Mouse (Mus musculus): ENCODE measurements at regions not wholly inside any gene's neighbourhood (a gene's known extent, or its start where the extent isn't known, plus 50 kb on each side); places are given as distances from the start of the nearest gene placed in this dataset.
A peak's percentile ranks its signal among the peaks of the same experiment; 100 is the strongest.

DNA sequence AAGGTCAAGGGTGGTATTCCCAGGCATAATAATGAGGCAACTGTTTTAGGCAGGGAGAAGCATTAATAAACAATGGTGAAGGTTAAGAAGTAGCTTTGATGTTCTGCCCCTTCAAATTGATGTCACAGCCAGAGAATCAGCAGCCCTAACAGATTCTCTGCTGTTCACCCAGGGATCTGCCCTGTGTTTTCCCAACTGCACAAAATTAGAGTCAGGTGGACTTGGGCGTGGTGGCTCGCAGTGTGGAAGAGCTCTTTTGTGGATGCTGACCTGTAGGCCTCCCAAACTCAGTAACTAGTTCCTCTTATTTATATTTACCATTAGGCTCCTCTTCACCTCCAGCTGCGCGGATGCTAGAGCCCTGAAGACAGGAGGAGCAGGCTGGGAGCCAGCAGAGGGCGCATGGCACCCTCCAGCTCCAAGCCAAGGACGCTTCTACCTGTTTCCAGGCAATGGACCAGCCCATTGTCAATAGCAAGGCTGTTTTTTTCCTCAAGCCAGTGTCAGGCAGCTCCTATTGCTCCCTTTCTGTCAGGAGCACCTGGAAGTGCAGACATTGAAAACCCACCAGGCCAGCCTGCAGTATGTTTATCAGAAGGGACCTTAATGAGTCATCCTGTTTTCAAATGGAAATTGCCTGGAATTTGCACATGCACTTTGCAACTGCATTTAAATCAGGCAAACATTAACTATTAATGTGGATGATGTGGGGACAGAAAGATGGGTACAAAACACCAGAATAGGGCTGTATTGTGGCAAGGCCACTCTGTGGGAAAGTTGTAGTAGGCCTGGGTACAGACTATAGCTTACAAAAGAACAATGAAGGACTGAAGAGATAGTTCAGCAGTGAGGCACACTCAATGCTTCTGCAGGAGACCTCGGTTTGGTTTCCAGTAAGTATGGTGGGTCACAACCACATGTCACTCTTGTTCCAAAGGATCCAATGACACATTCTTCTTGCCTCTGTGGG lies 328.4 kb downstream of the Bckdhb start:
- no peak overlapping the region for H3K4me2 ChIP-seq (ENCODE audit: insufficient read depth, low read depth, poor library complexity, severe bottlenecking)
- H3K9me3 ChIP-seq (replicated peaks; ENCODE audit: low read length), result no peaks in the 10 kb centered on the region
- no peaks in the 10 kb centered on the region for H3K27me3 ChIP-seq (replicated peaks)
- dilution Hi-C loops (cut with MboI; ENCODE audit: extremely low pct_ligation_motif_present, extremely low pct_unique_long_range_greater_than_20kb, low sequenced_read_pairs) (no loop called here), in situ Hi-C loops (cut with MboI; ENCODE audit: low pct_ligation_motif_present, low pct_unique_long_range_greater_than_20kb, low sequenced_read_pairs) (no loop called here)
- H3K27ac ChIP-seq (ENCODE audit: insufficient read depth, low read depth), result no peak overlapping the region
- H3K9ac ChIP-seq (ENCODE audit: insufficient read depth, low read depth), result no peak overlapping the region
- H3K4me3 ChIP-seq (replicated peaks in 1 of 3; ENCODE audit: low read depth in 2 of 3, low read length in 2 of 3, poor library complexity in 1 of 3), result no peak overlapping the region
- H3K79me2 ChIP-seq (replicated peaks; ENCODE audit: control insufficient read depth, extremely low read depth, insufficient read depth, poor library complexity, severe bottlenecking), result no peaks in the 10 kb centered on the region
- TF ChIP-seq TBP (conservative IDR thresholded peaks at IDR 0.05; ENCODE audit: low read depth, low read length) (no peak), CTCF (conservative IDR thresholded peaks at IDR 0.05 in 1 of 2, IDR thresholded peaks at IDR 0.05 in 1 of 2; ENCODE audit: low read depth in 2 of 2, low read length in 2 of 2) (peak; percentile 45 to 77; a peak in 3 of 4 replicates), ELF1 (IDR thresholded peaks at IDR 0.05; ENCODE audit: low read depth, low read length) (no peak), ZC3H11A (IDR thresholded peaks at IDR 0.05; ENCODE audit: low read depth, low read length) (no peak), POLR2AphosphoS2 (IDR thresholded peaks at IDR 0.05; ENCODE audit: low read depth, low read length) (no peak), SIN3A (IDR thresholded peaks at IDR 0.05; ENCODE audit: low read length) (no peak), SMC3 (IDR thresholded peaks at IDR 0.05; ENCODE audit: low read depth, low read length) (peak; percentile 74), ZMIZ1 (IDR thresholded peaks at IDR 0.05; ENCODE audit: low read depth, low read length) (no peak), PAX5 (IDR thresholded peaks at IDR 0.05; ENCODE audit: low read length) (no peak), RAD21 (IDR thresholded peaks at IDR 0.05; ENCODE audit: low read depth, low read length) (peak; percentile 60), E2F4 (IDR thresholded peaks at IDR 0.05; ENCODE audit: insufficient replicate concordance, low read depth, low read length) (no peak), ZKSCAN1 (IDR thresholded peaks at IDR 0.05; ENCODE audit: borderline replicate concordance, low read depth, low read length) (no peak), BHLHE40 (IDR thresholded peaks at IDR 0.05; ENCODE audit: low read depth, low read length) (no peak)
- peak; percentile 45 for DNase-seq (ENCODE audit: extremely low read depth)
- H3K36me3 ChIP-seq (replicated peaks in 1 of 2; ENCODE audit: control insufficient read depth in 1 of 2, insufficient read depth in 1 of 2, low read length in 1 of 2), result no peaks in the 10 kb centered on the region
- no peaks in the 10 kb centered on the region for H3K4me1 ChIP-seq (ENCODE audit: control insufficient read depth in 1 of 2, insufficient read depth in 2 of 2)

DNA sequence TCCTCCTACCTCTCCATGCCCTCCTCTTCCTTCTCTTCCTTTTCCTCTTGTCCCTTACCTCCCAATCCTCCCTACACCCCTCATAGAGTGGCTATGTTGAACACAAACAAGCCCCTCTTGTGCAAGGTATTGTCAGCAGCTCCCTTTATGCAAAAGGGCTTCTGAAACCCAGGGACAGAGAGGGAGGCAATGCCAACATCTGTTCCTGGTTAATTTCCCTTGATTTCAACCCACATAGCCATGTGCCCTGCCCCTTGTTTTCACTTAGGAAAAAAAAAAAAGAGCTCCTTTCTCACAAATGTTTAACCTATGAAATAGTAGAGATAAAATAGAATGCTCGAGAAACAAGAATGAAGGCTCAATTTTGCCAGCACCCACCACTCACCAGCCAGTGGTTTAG lies 333.5 kb downstream of the Bckdhb start:
- Histone ChIP-seq H3K4me2 (ENCODE audit: insufficient read depth, low read depth, poor library complexity, severe bottlenecking) (no peak overlapping the region), H3K4me3 (replicated peaks in 1 of 3; ENCODE audit: low read depth in 2 of 3, low read length in 2 of 3, poor library complexity in 1 of 3) (no peak overlapping the region), H3K79me2 (replicated peaks; ENCODE audit: control insufficient read depth, extremely low read depth, insufficient read depth, poor library complexity, severe bottlenecking) (no peaks in the 10 kb centered on the region), H3K27me3 (replicated peaks) (no peaks in the 10 kb centered on the region), H3K36me3 (replicated peaks in 1 of 2; ENCODE audit: control insufficient read depth in 1 of 2, insufficient read depth in 1 of 2, low read length in 1 of 2) (no peaks in the 10 kb centered on the region), H3K4me1 (ENCODE audit: control insufficient read depth in 1 of 2, insufficient read depth in 2 of 2) (peaks cover 0 to 9% of the 10 kb centered on the region in 2 experiments; a peak in 2 of 4 replicates), H3K9ac (ENCODE audit: insufficient read depth, low read depth) (no peak overlapping the region), H3K9me3 (replicated peaks; ENCODE audit: low read length) (no peaks in the 10 kb centered on the region), H3K27ac (ENCODE audit: insufficient read depth, low read depth) (no peak overlapping the region)
- TF ChIP-seq E2F4 (IDR thresholded peaks at IDR 0.05; ENCODE audit: insufficient replicate concordance, low read depth, low read length), result no peak
- no peak for TF ChIP-seq SIN3A (IDR thresholded peaks at IDR 0.05; ENCODE audit: low read length)
- TF ChIP-seq NRF1 (IDR thresholded peaks at IDR 0.05; ENCODE audit: low read depth, low read length), result no peak
- no peak for TF ChIP-seq MAFK (IDR thresholded peaks at IDR 0.05; ENCODE audit: insufficient replicate concordance, low read length)
- no peak for TF ChIP-seq RCOR1 (conservative IDR thresholded peaks at IDR 0.05; ENCODE audit: low read depth, low read length)
- no peak for TF ChIP-seq IRF4 (IDR thresholded peaks at IDR 0.05; ENCODE audit: low read depth, low read length)
- TF ChIP-seq ETS1 (conservative IDR thresholded peaks at IDR 0.05; ENCODE audit: low read depth, low read length), result no peak
- no peak for TF ChIP-seq MYC (IDR thresholded peaks at IDR 0.05; ENCODE audit: low read depth, low read length)
- dilution Hi-C loops (cut with MboI; ENCODE audit: extremely low pct_ligation_motif_present, extremely low pct_unique_long_range_greater_than_20kb, low sequenced_read_pairs) (no loop called here), in situ Hi-C loops (cut with MboI; ENCODE audit: low pct_ligation_motif_present, low pct_unique_long_range_greater_than_20kb, low sequenced_read_pairs) (no loop called here)
- no peak for DNase-seq (ENCODE audit: extremely low read depth)

All from CH12.LX (cell line).